Mouse (Mus musculus) cerebellum, adult 2 months (tissue): ENCODE measurements at regions not wholly inside any gene's neighbourhood (a gene's known extent, or its start where the extent isn't known, plus 50 kb on each side); places are given as distances from the start of the nearest gene placed in this dataset.

ENCODE experiments used
- CTCF ChIP-seq: fragments of 200-500 bp; IDR thresholded peaks from 2 replicates; pipeline ENCODE4 v1.5.1; 2011; ENCODE audit warnings: low read depth, mild to moderate bottlenecking, control low read depth, low read length, moderate library complexity, borderline replicate concordance; ENCODE audit not compliant: insufficient read depth
- POLR2A ChIP-seq: fragments of 200-500 bp; IDR thresholded peaks from 2 replicates; pipeline ENCODE4 v1.6.1; 2011; ENCODE audit warnings: low read length, control low read depth, borderline replicate concordance; ENCODE audit not compliant: insufficient read depth

DNA sequence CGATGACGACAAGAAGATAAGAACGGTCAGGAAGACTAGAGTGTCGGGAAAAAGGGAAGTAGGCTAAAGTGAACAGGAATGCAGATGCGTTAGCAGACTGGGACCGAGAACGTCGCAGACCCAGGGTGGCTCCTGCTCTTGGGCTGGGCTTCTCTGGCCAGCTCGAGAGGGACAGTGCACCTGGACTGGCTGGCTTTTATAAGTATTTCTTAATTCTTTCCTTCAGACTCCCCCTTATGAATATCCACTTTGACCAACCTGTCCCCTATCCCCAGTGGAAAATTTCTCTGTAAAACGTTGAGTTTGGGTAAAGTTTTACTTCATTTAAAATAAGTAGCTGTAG, 96.1 kb upstream of the Fam174b start:
- no peak for TF ChIP-seq POLR2A
- TF ChIP-seq CTCF = no peak
